In the genomic region with DNA sequence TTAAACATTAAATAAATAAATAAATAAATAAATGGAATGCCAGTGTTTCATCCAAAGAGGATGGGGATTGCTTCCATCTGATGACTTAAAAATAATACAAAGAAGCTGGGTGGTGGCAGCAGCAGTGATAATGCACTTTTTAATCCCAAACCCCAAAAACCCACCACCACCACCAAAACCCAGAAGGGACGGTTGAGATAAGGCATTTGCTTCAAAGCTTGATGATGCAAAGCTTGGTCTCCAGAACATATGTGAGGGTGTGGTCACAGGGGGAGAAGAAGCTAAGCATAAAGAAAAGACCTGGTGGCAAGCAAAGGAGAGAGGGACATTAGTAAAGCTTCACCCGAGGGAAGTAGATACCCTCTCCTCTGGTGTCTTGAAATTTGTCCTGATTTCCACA, we compare ENCODE assay signal across 26 mouse cellular contexts. TPM values are rescaled to one million over a fixed set of nuclear protein-coding genes. Genes with fewer than 3 reads are reported as not detected.
A peak's percentile ranks its signal among the peaks of the same experiment; 100 is the strongest.
DNase-seq lines count a peak whose midpoint lies in the region; ATAC-seq and TF ChIP-seq lines count a peak whose summit lies in the region.
"Had no signal": no experiment of that assay in that cellular context is flagged by ENCODE, and none has a peak within 500 bp of the region (broad histone marks: within the 10 kb centered on the region; RNA-seq: fewer than 3 reads in every experiment).

No protein-coding gene starts in this region.

- 83% methylated on average over 2 of the region's 2 CpGs for WGBS in heart, embryonic 10.5 days
- 21% methylated on average over 2 of the region's 2 CpGs for WGBS in liver, embryonic 15.5 days (ENCODE audit: insufficient replicate concordance)

- no peaks in the 10 kb centered on the region for H3K36me3 ChIP-seq in heart, embryonic 10.5 days
- H3K36me3 ChIP-seq in MEL (ENCODE audit: control insufficient read depth in 1 of 2, insufficient read depth in 2 of 2, low read length in 2 of 2), result peaks cover 0 to 32% of the 10 kb centered on the region in 2 experiments; a peak in 2 of 4 replicates
- 0 out of 2 replicates have a peak, but pooled peaks cover 3% of the 10 kb centered on the region for H3K36me3 ChIP-seq in liver, embryonic 15.5 days (replicated peaks)
- H3K36me3 ChIP-seq: limb, embryonic 12.5 days; midbrain, embryonic 15.5 days had no signal

- H3K79me2 ChIP-seq in MEL (ENCODE audit: control insufficient read depth, insufficient read depth, low read length, poor library complexity), result no peaks in the 10 kb centered on the region

- no peak overlapping the region for H3K4me3 ChIP-seq in heart, embryonic 10.5 days
- peak overlapping the region; percentile 4 to 6; a peak in 1 of 4 replicates for H3K4me3 ChIP-seq in MEL (ENCODE audit: control insufficient read depth in 1 of 2, insufficient read depth in 1 of 2, low read depth in 2 of 2, low read length in 2 of 2)
- peak overlapping the region; percentile 32 for H3K4me3 ChIP-seq in liver, embryonic 15.5 days (replicated peaks)
- no peak overlapping the region for H3K4me3 ChIP-seq in layer of hippocampus, adult 2 months
- H3K4me3 ChIP-seq: heart, adult 2 months; limb, embryonic 12.5 days; midbrain, embryonic 15.5 days had no signal

- peak overlapping the region; percentile 53 for H3K9ac ChIP-seq in MEL (ENCODE audit: control insufficient read depth, low read depth, low read length, poor library complexity, severe bottlenecking)
- H3K9ac ChIP-seq in liver, embryonic 15.5 days, result peak overlapping the region; percentile 47; the same call in 1 of the 2 replicates
- H3K9ac ChIP-seq: limb, embryonic 12.5 days; midbrain, embryonic 15.5 days had no signal

- no peak for TF ChIP-seq RAD21 in MEL (IDR thresholded peaks at IDR 0.05; ENCODE audit: low read depth, low read length)

- H3K4me2 ChIP-seq in liver, embryonic 15.5 days, result peak overlapping the region; percentile 66
- H3K4me2 ChIP-seq: limb, embryonic 12.5 days; midbrain, embryonic 15.5 days had no signal

- TF ChIP-seq POLR2A in MEL (IDR thresholded peaks at IDR 0.05; ENCODE audit: control insufficient read depth in 1 of 2, insufficient read depth in 1 of 2, low read depth in 1 of 2, low read length in 2 of 2, poor library complexity in 1 of 2), result peak in 1 of 2 experiments; percentile 19; a peak in 1 of 4 replicates

- H3K27me3 ChIP-seq in heart, embryonic 10.5 days (ENCODE audit: insufficient read depth, poor library complexity, severe bottlenecking), result no peaks in the 10 kb centered on the region
- H3K27me3 ChIP-seq in MEL (ENCODE audit: control insufficient read depth in 1 of 2, insufficient read depth in 2 of 2, low read length in 2 of 2), result no peaks in the 10 kb centered on the region
- H3K27me3 ChIP-seq in liver, embryonic 15.5 days, result no peaks in the 10 kb centered on the region
- H3K27me3 ChIP-seq: limb, embryonic 12.5 days; midbrain, embryonic 15.5 days; Patski had no signal

- peaks cover 14% of the 10 kb centered on the region for H3K4me1 ChIP-seq in heart, embryonic 10.5 days
- peaks cover 7 to 23% of the 10 kb centered on the region in 2 experiments; a peak in 3 of 4 replicates for H3K4me1 ChIP-seq in MEL (ENCODE audit: control insufficient read depth in 1 of 2, insufficient read depth in 2 of 2, low read length in 2 of 2)
- peaks cover 84% of the 10 kb centered on the region for H3K4me1 ChIP-seq in liver, embryonic 15.5 days (replicated peaks)
- H3K4me1 ChIP-seq: limb, embryonic 12.5 days; midbrain, embryonic 15.5 days had no signal

- no peaks in the 10 kb centered on the region for H3K9me3 ChIP-seq in heart, embryonic 10.5 days
- H3K9me3 ChIP-seq in MEL (replicated peaks; ENCODE audit: insufficient read depth, low read length), result no peaks in the 10 kb centered on the region
- no peaks in the 10 kb centered on the region for H3K9me3 ChIP-seq in liver, embryonic 15.5 days (replicated peaks)
- H3K9me3 ChIP-seq: limb, embryonic 12.5 days; midbrain, embryonic 15.5 days had no signal

- DNase-seq in heart, embryonic 10.5 days (ENCODE audit: low spot score), result no peak
- no peak for DNase-seq in heart, adult 9 months (ENCODE audit: low spot score in 2 of 2)
- DNase-seq in MEL (ENCODE audit: low read depth, low spot score), result peak; percentile 94
- DNase-seq in layer of hippocampus, adult 11-12 months (ENCODE audit: low spot score), result no peak
- no peak for DNase-seq in layer of hippocampus, adult 2 months (ENCODE audit: low spot score in 2 of 2)
- DNase-seq in cerebellum, postnatal 4 days (ENCODE audit: low spot score in 2 of 2), result no peak
- DNase-seq: adrenal gland, postnatal 14 days; cerebellum, postnatal 10 days; heart, adult 2 months; kidney, adult 9 months; layer of hippocampus, postnatal 36 days; retina, postnatal 1 day; right cerebral cortex, postnatal 4 days; thymus, adult 18-20 months had no signal

- H3K27ac ChIP-seq in heart, embryonic 10.5 days, result peak overlapping the region; percentile 53; the same call in 1 of the 2 replicates
- peak overlapping the region; percentile 100 for H3K27ac ChIP-seq in MEL (ENCODE audit: control insufficient read depth, low read depth, low read length)
- peak overlapping the region; percentile 98 for H3K27ac ChIP-seq in liver, embryonic 15.5 days (replicated peaks)
- no peak overlapping the region for H3K27ac ChIP-seq in layer of hippocampus, adult 2 months
- H3K27ac ChIP-seq: heart, adult 2 months; limb, embryonic 12.5 days; midbrain, embryonic 15.5 days had no signal

- TF ChIP-seq CTCF in MEL (IDR thresholded peaks at IDR 0.05 in 2 of 3, conservative IDR thresholded peaks at IDR 0.05 in 1 of 3; ENCODE audit: control insufficient read depth in 1 of 3, insufficient read depth in 1 of 3, low read depth in 2 of 3, low read length in 3 of 3, poor library complexity in 1 of 3, severe bottlenecking in 1 of 3), result no peak
- TF ChIP-seq CTCF in layer of hippocampus, adult 2 months (conservative IDR thresholded peaks at IDR 0.05), result no peak

- TF ChIP-seq EP300 in MEL (IDR thresholded peaks at IDR 0.05; ENCODE audit: low read depth in 1 of 2, low read length in 2 of 2), result peak; percentile 97 to 99

- ATAC-seq in erythroblast, adult 5-6 weeks (replicated peaks; ENCODE audit: low FRiP score, poor library complexity, severe bottlenecking), result peak; percentile 60
- ATAC-seq in liver, embryonic 15.5 days (ENCODE audit: insufficient read depth), result peak; percentile 59
- ATAC-seq: activated CD4-positive, CD25-positive, alpha-beta regulatory T cell, adult 4 months; forebrain, embryonic 16.5 days; midbrain, embryonic 15.5 days; Patski had no signal

TF ChIP-seq in MEL, 35 proteins besides CTCF, POLR2A, EP300 and RAD21 (continues in another document):
- peak; percentile 71; the same call in 1 of the 2 replicates for TF ChIP-seq MAFK (IDR thresholded peaks at IDR 0.05; ENCODE audit: borderline replicate concordance, low read depth, low read length)

RNA-seq across cellular contexts. Expression of gene Pga5, which starts 16.0 kb away (rescaled TPM):
- polyA plus RNA-seq in heart, embryonic 10.5 days (2016; fragmentation: Nextera tagmentation; extraction: Ambion mirVana), result not detected in 2 replicates
- not detected in 2 replicates for total RNA-seq in MEL (2012; rRNA removed)
- polyA plus RNA-seq in MEL (2012; ENCODE audit: insufficient read depth in 1 of 2, insufficient read length in 2 of 2, low read depth in 1 of 2, low replicate concordance in 2 of 2, missing spikeins in 1 of 2), result not detected
- not detected in 2 replicates for total RNA-seq in erythroblast, adult 5-6 weeks (2015; ENCODE audit: low replicate concordance)
- total RNA-seq in erythroblast, adult 5-6 weeks (2017; ENCODE audit: low replicate concordance), result not detected in 2 replicates
- polyA plus RNA-seq in liver, embryonic 15.5 days (2015; fragmentation: Nextera tagmentation; extraction: Ambion mirVana), result not detected in 2 replicates
- total RNA-seq in layer of hippocampus, adult 2 months (2021), result not detected
- total RNA-seq: adrenal gland, postnatal 14 days; heart, adult 2 months; hematopoietic stem cell, adult 5-6 weeks; layer of hippocampus, postnatal 36 days; megakaryocyte, adult 5-6 weeks; neutrophil, adult 5-6 weeks had no signal
- polyA plus RNA-seq: activated CD4-positive, CD25-positive, alpha-beta regulatory T cell, adult 4 months; forebrain, embryonic 16.5 days; heart, adult 2 months; intestine, embryonic 14.5 days; limb, embryonic 12.5 days; lung, embryonic 16.5 days; midbrain, embryonic 15.5 days had no signal

RNA-seq across cellular contexts. Expression of gene Vps37c, which starts 26.6 kb away (rescaled TPM):
- 26.5 and 26.7 TPM in 2 replicates for polyA plus RNA-seq in heart, embryonic 10.5 days (2016; fragmentation: Nextera tagmentation; extraction: Ambion mirVana)
- total RNA-seq in MEL (2012; rRNA removed), result 6.5 and 8.1 TPM in 2 replicates
- polyA plus RNA-seq in MEL (2012; ENCODE audit: insufficient read depth in 1 of 2, insufficient read length in 2 of 2, low read depth in 1 of 2, low replicate concordance in 2 of 2, missing spikeins in 1 of 2), result 10 to 100 TPM in 1 of 2 experiments, not detected in 1; 11.9 TPM
- 7.9 and 8.6 TPM in 2 replicates for total RNA-seq in erythroblast, adult 5-6 weeks (2015; ENCODE audit: low replicate concordance)
- 2.9 and 4.7 TPM in 2 replicates for total RNA-seq in erythroblast, adult 5-6 weeks (2017; ENCODE audit: low replicate concordance)
- polyA plus RNA-seq in liver, embryonic 15.5 days (2015; fragmentation: Nextera tagmentation; extraction: Ambion mirVana), result 11.4 and 12.1 TPM in 2 replicates
- 10 to 100 TPM; 21.7 to 22.4 TPM for total RNA-seq in layer of hippocampus, adult 2 months (2021)

RNA-seq across cellular contexts. Expression of gene Vwce, which starts 27.9 kb away (rescaled TPM):
- 0.81 and 3.0 TPM in 2 replicates for polyA plus RNA-seq in heart, embryonic 10.5 days (2016; fragmentation: Nextera tagmentation; extraction: Ambion mirVana)
- total RNA-seq in MEL (2012; rRNA removed), result 0.04 and 0.23 TPM in 2 replicates
- 100 to 1,000 TPM in 1 of 2 experiments, 1 to 10 TPM in 1; 1.8 to 666 TPM for polyA plus RNA-seq in MEL (2012; ENCODE audit: insufficient read depth in 1 of 2, insufficient read length in 2 of 2, low read depth in 1 of 2, low replicate concordance in 2 of 2, missing spikeins in 1 of 2)
- not detected in 2 replicates for total RNA-seq in erythroblast, adult 5-6 weeks (2015; ENCODE audit: low replicate concordance)
- total RNA-seq in erythroblast, adult 5-6 weeks (2017; ENCODE audit: low replicate concordance), result not detected in 2 replicates
- 11.8 and 11.9 TPM in 2 replicates for polyA plus RNA-seq in liver, embryonic 15.5 days (2015; fragmentation: Nextera tagmentation; extraction: Ambion mirVana)
- total RNA-seq in layer of hippocampus, adult 2 months (2021), result under 1 TPM; 0.39 to 0.72 TPM
- total RNA-seq: heart, adult 2 months; hematopoietic stem cell, adult 5-6 weeks; megakaryocyte, adult 5-6 weeks; neutrophil, adult 5-6 weeks had no signal
- polyA plus RNA-seq: heart, adult 2 months had no signal

RNA-seq across cellular contexts. Expression of gene Tkfc, which starts 56.5 kb away (rescaled TPM):
- polyA plus RNA-seq in heart, embryonic 10.5 days (2016; fragmentation: Nextera tagmentation; extraction: Ambion mirVana), result 15.2 and 17.3 TPM in 2 replicates
- total RNA-seq in MEL (2012; rRNA removed), result 3.6 and 3.7 TPM in 2 replicates
- 10 to 100 TPM in 1 of 2 experiments, not detected in 1; 12.8 TPM for polyA plus RNA-seq in MEL (2012; ENCODE audit: insufficient read depth in 1 of 2, insufficient read length in 2 of 2, low read depth in 1 of 2, low replicate concordance in 2 of 2, missing spikeins in 1 of 2)
- 1.5 and 2.1 TPM in 2 replicates for total RNA-seq in erythroblast, adult 5-6 weeks (2015; ENCODE audit: low replicate concordance)
- 1.1 TPM in 2 replicates for total RNA-seq in erythroblast, adult 5-6 weeks (2017; ENCODE audit: low replicate concordance)
- 27.1 and 33.0 TPM in 2 replicates for polyA plus RNA-seq in liver, embryonic 15.5 days (2015; fragmentation: Nextera tagmentation; extraction: Ambion mirVana)
- 10 to 100 TPM; 16.5 to 19.1 TPM for total RNA-seq in layer of hippocampus, adult 2 months (2021)

RNA-seq across cellular contexts. Expression of gene Ddb1, which starts 56.8 kb away (rescaled TPM):
- polyA plus RNA-seq in heart, embryonic 10.5 days (2016; fragmentation: Nextera tagmentation; extraction: Ambion mirVana), result 410 and 426 TPM in 2 replicates
- 363 and 365 TPM in 2 replicates for total RNA-seq in MEL (2012; rRNA removed)
- polyA plus RNA-seq in MEL (2012; ENCODE audit: insufficient read depth in 1 of 2, insufficient read length in 2 of 2, low read depth in 1 of 2, low replicate concordance in 2 of 2, missing spikeins in 1 of 2), result 100 to 1,000 TPM; 116 to 459 TPM
- total RNA-seq in erythroblast, adult 5-6 weeks (2015; ENCODE audit: low replicate concordance), result 49.6 and 78.4 TPM in 2 replicates
- 197 and 283 TPM in 2 replicates for total RNA-seq in erythroblast, adult 5-6 weeks (2017; ENCODE audit: low replicate concordance)
- polyA plus RNA-seq in liver, embryonic 15.5 days (2015; fragmentation: Nextera tagmentation; extraction: Ambion mirVana), result 151 and 177 TPM in 2 replicates
- 100 to 1,000 TPM; 194 to 210 TPM for total RNA-seq in layer of hippocampus, adult 2 months (2021)

Comparison
In these comparisons a context has a peak if more than half of its experiments do, and no peak if none do; other contexts are left out.
1. H3K4me3 ChIP-seq: peak in MEL (2 of 2) and liver, embryonic 15.5 days (single experiment); none in heart, embryonic 10.5 days (single experiment) and layer of hippocampus, adult 2 months (single experiment).